Mouse (Mus musculus): ENCODE results near the gene Myoc. TPM values are rescaled to one million over a fixed set of nuclear protein-coding genes. Genes with fewer than 3 reads are reported as not detected.

Myoc gene
- total RNA-seq, 1 experiment, result not detected

DNA sequence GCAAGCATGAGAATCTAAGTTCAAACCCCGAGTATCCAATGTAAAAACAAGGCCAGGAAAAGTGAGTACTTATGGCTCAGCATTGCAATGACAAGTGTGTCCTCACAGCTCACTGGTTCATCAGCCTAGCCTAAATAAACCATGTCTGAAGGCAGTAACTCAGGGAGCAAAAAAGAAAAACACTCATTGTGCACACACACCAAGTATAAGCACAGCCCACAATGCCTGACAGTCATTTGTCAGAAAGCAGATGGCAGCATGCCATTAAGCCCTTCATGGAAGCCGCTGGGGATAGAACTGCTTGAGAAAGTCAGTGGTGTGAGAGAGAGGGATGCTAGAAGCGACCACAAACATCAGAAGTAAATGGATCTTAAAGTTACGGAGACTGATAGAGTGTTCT is 37.7 kb upstream of the Myoc start:
- no peaks in the 10 kb centered on the region; the same call in 1 of the 2 replicates for H3K36me3 ChIP-seq (ENCODE audit: control insufficient read depth, insufficient read depth, low read length, poor library complexity, severe bottlenecking)
- in situ Hi-C loops (cut with MboI; ENCODE audit: low sequenced_read_pairs in 2 of 2, unreplicated experiment in 2 of 2), result no loop called here

DNA sequence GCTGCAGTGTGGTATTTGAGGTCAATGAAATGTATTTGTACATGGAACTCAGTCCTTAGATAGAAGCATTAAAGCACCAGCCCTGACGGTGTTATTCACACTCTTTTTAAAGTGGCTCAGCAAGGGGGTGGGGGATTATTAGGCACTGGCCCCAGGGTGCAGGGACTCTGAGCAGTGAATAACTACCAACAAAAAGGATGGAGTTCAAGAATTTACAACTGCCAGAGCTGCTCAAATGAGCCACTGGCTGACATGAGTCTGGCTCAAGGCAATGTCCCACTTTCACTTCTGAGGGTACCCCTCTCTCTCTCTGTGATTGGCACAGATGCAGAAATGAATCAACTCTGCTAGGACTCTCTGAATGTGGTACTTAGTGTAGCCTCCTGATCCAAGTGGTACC is 30.8 kb upstream of the Myoc start:
- Histone ChIP-seq H3K9ac (ENCODE audit: insufficient read depth, low read depth, low read length, poor library complexity, severe bottlenecking) (no peak overlapping the region), H3K27ac (ENCODE audit: insufficient read depth, low read depth, low read length, poor library complexity, severe bottlenecking) (no peak overlapping the region), H3K4me1 (ENCODE audit: control insufficient read depth in 2 of 2, insufficient read depth in 2 of 2, low read length in 2 of 2, poor library complexity in 1 of 2) (peaks cover 0 to 5% of the 10 kb centered on the region in 2 experiments; a peak in 1 of 4 replicates), H3K36me3 (ENCODE audit: control insufficient read depth, insufficient read depth, low read length, poor library complexity, severe bottlenecking) (no peaks in the 10 kb centered on the region), H3K4me3 (ENCODE audit: insufficient read depth in 1 of 2, low read depth in 1 of 2, low read length in 2 of 2, poor library complexity in 1 of 2, severe bottlenecking in 1 of 2) (no peak overlapping the region), H3K9me3 (ENCODE audit: control insufficient read depth, insufficient read depth, low read depth, low read length) (no peaks in the 10 kb centered on the region)
- TF ChIP-seq ZC3H11A (IDR thresholded peaks at IDR 0.05; ENCODE audit: borderline replicate concordance, low read depth, low read length), result no peak
- TF ChIP-seq HCFC1 (IDR thresholded peaks at IDR 0.05; ENCODE audit: borderline replicate concordance, insufficient read depth, low read length), result no peak
- TF ChIP-seq MAFK (IDR thresholded peaks at IDR 0.05; ENCODE audit: insufficient read depth, low read depth, low read length), result no peak
- no peak for DNase-seq (ENCODE audit: low read depth, low spot score)
- in situ Hi-C loops (cut with MboI; ENCODE audit: low sequenced_read_pairs in 2 of 2, unreplicated experiment in 2 of 2), result no loop called here

More for the DNA sequence above, 37.7 kb upstream of the Myoc start:
- Histone ChIP-seq H3K9ac (ENCODE audit: insufficient read depth, low read depth, low read length, poor library complexity, severe bottlenecking) (no peak overlapping the region), H3K4me1 (ENCODE audit: control insufficient read depth in 2 of 2, insufficient read depth in 2 of 2, low read length in 2 of 2, poor library complexity in 1 of 2) (no peaks in the 10 kb centered on the region), H3K4me3 (ENCODE audit: insufficient read depth in 1 of 2, low read depth in 1 of 2, low read length in 2 of 2, poor library complexity in 1 of 2, severe bottlenecking in 1 of 2) (no peak overlapping the region), H3K27ac (ENCODE audit: insufficient read depth, low read depth, low read length, poor library complexity, severe bottlenecking) (no peak overlapping the region), H3K9me3 (ENCODE audit: control insufficient read depth, insufficient read depth, low read depth, low read length) (no peaks in the 10 kb centered on the region)
- DNase-seq (ENCODE audit: low read depth, low spot score), result no peak
- TF ChIP-seq CHD2 (IDR thresholded peaks at IDR 0.05; ENCODE audit: low read depth, low read length), result no peak
- TF ChIP-seq ZC3H11A (IDR thresholded peaks at IDR 0.05; ENCODE audit: borderline replicate concordance, low read depth, low read length), result no peak
- TF ChIP-seq HCFC1 (IDR thresholded peaks at IDR 0.05; ENCODE audit: borderline replicate concordance, insufficient read depth, low read length), result no peak
- no peak for TF ChIP-seq ZNF384 (IDR thresholded peaks at IDR 0.05; ENCODE audit: low read depth, low read length)
- TF ChIP-seq MAFK (IDR thresholded peaks at IDR 0.05; ENCODE audit: insufficient read depth, low read depth, low read length), result no peak

DNA sequence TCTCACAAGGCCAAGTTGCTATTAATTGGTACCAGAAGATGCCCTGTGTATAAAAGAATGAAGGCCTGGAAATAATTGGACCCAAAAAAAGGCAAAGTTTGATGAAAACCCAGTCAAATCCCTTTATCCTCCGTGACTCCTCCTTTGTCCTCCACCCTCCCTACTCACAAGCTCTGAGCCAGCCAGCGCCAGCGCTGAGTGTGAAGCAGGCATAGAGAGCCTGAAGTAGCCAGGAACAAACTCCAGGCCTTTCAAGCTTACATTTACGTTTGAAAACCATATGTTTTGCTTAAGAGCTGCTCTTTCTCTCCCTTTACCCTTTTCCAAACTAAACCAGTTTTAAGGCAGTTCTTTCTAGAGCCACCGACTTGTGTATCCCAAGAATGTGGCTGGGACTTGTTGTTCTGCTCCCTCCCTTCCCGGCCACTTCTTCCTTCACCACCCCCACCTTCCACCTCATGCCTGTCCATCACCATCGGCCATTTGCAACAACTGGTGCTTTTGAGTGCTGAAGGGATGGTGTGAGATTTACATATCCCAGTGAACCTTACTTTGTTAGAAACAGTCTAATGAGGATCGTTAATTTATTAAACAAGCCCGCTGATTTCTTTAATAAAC is 29.2 kb upstream of the Myoc start:
- no peak for DNase-seq (ENCODE audit: low read depth, low spot score)
- Histone ChIP-seq H3K4me1 (ENCODE audit: control insufficient read depth in 2 of 2, insufficient read depth in 2 of 2, low read length in 2 of 2, poor library complexity in 1 of 2) (peaks cover 0 to 5% of the 10 kb centered on the region in 2 experiments; a peak in 1 of 4 replicates), H3K4me3 (ENCODE audit: insufficient read depth in 1 of 2, low read depth in 1 of 2, low read length in 2 of 2, poor library complexity in 1 of 2, severe bottlenecking in 1 of 2) (no peak overlapping the region), H3K9me3 (ENCODE audit: control insufficient read depth, insufficient read depth, low read depth, low read length) (no peaks in the 10 kb centered on the region), H3K36me3 (ENCODE audit: control insufficient read depth, insufficient read depth, low read length, poor library complexity, severe bottlenecking) (no peaks in the 10 kb centered on the region), H3K27ac (ENCODE audit: insufficient read depth, low read depth, low read length, poor library complexity, severe bottlenecking) (no peak overlapping the region), H3K9ac (ENCODE audit: insufficient read depth, low read depth, low read length, poor library complexity, severe bottlenecking) (no peak overlapping the region)
- TF ChIP-seq MAFK (IDR thresholded peaks at IDR 0.05; ENCODE audit: insufficient read depth, low read depth, low read length) (no peak), CHD2 (IDR thresholded peaks at IDR 0.05; ENCODE audit: low read depth, low read length) (no peak), ZNF384 (IDR thresholded peaks at IDR 0.05; ENCODE audit: low read depth, low read length) (no peak), HCFC1 (IDR thresholded peaks at IDR 0.05; ENCODE audit: borderline replicate concordance, insufficient read depth, low read length) (no peak), ZC3H11A (IDR thresholded peaks at IDR 0.05; ENCODE audit: borderline replicate concordance, low read depth, low read length) (no peak)
- in situ Hi-C loops (cut with MboI; ENCODE audit: low sequenced_read_pairs in 2 of 2, unreplicated experiment in 2 of 2), result no loop called here

DNA sequence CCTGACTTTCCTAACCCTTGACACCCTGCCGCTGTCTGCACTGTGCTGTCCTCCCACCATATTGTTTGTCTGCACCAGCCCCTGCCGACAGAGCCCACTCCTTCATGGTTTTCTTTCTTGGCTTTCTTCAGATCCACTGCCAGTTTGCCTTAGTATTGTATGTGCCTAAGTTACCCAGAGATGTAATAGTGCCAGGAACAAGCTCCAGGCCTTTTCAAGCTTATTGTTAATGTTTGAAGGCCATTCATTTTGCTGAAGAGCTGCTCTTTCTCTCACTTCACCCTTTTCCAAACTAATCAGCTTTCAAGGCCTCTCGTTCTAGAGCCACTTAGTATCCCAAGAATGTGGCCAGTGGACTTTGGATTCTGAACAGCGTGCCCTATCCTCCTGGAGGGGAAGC is 27.8 kb upstream of the Myoc start:
- peaks cover 0 to 5% of the 10 kb centered on the region in 2 experiments; a peak in 1 of 4 replicates for H3K4me1 ChIP-seq (ENCODE audit: control insufficient read depth in 2 of 2, insufficient read depth in 2 of 2, low read length in 2 of 2, poor library complexity in 1 of 2)
- no peak for TF ChIP-seq CHD2 (IDR thresholded peaks at IDR 0.05; ENCODE audit: low read depth, low read length)
- no peak for TF ChIP-seq MAFK (IDR thresholded peaks at IDR 0.05; ENCODE audit: insufficient read depth, low read depth, low read length)
- TF ChIP-seq HCFC1 (IDR thresholded peaks at IDR 0.05; ENCODE audit: borderline replicate concordance, insufficient read depth, low read length), result no peak
- TF ChIP-seq ZC3H11A (IDR thresholded peaks at IDR 0.05; ENCODE audit: borderline replicate concordance, low read depth, low read length), result no peak
- TF ChIP-seq ZNF384 (IDR thresholded peaks at IDR 0.05; ENCODE audit: low read depth, low read length), result no peak
- H3K36me3 ChIP-seq (ENCODE audit: control insufficient read depth, insufficient read depth, low read length, poor library complexity, severe bottlenecking), result no peaks in the 10 kb centered on the region
- H3K9ac ChIP-seq (ENCODE audit: insufficient read depth, low read depth, low read length, poor library complexity, severe bottlenecking), result no peak overlapping the region
- H3K9me3 ChIP-seq (ENCODE audit: control insufficient read depth, insufficient read depth, low read depth, low read length), result no peaks in the 10 kb centered on the region
- H3K4me3 ChIP-seq (ENCODE audit: insufficient read depth in 1 of 2, low read depth in 1 of 2, low read length in 2 of 2, poor library complexity in 1 of 2, severe bottlenecking in 1 of 2), result no peak overlapping the region
- in situ Hi-C loops (cut with MboI; ENCODE audit: low sequenced_read_pairs in 2 of 2, unreplicated experiment in 2 of 2), result no loop called here
- no peak for DNase-seq (ENCODE audit: low read depth, low spot score)
- H3K27ac ChIP-seq (ENCODE audit: insufficient read depth, low read depth, low read length, poor library complexity, severe bottlenecking), result no peak overlapping the region
